Mouse (Mus musculus) cerebellum, postnatal 14 days (tissue): Measurements from ENCODE around the gene Romo1.
"Not testable (repeated sequence)": the region's sequence is repeated elsewhere in the genome, so short reads cannot be mapped to it uniquely, and the experiment has no call there.

Experiments
- DNase-seq, 2 experiments: peaks; one replicate each; pipeline ENCODE4 v3.0.0; 2021; ENCODE audit warnings: mixed read lengths in 2 of 2

The Romo1 gene

DNA sequence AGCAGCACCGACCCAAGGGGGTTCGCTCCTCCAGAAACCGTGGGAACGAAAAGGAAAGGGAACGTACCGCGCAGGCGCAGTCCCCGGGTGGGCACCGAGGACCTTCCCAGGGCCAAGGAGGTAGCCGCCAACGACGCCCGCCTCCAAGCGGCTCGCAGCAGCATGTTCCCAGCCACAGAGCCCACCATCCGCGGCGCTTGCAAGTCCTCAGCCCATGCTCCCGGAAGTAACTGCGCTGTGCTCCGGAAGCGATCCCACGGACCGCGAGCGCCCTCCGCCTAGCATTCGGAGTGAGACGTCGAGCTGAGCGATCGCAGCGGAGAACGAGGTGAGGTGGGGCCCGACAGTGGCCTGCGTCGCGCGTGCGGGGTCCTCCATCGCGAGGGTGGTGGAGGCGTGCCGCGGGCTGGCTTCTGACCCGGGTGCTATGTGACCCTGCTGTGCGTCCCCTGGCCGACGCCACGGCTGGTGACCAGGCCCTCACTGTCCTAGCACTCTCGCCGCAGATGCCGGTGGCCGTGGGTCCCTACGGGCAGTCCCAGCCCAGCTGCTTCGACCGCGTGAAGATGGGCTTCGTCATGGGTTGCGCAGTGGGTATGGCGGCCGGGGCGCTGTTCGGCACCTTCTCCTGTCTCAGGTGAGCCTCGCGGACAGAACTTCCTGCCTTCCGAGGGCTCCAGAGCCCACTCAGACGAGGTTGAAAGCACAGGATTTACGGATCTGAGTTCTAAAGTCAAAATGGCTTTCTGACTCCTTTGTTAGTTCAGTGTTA lies at the start of gene Romo1, which contains the start of gene Nfs1:
Gene Romo1, plus strand, starts transcription at position 87 of the 772 bp plus-strand sequence.
Gene Nfs1, minus strand, starts transcription at position 234 of the 772 bp plus-strand sequence.
- peak; percentile 96 to 98 for DNase-seq

DNA sequence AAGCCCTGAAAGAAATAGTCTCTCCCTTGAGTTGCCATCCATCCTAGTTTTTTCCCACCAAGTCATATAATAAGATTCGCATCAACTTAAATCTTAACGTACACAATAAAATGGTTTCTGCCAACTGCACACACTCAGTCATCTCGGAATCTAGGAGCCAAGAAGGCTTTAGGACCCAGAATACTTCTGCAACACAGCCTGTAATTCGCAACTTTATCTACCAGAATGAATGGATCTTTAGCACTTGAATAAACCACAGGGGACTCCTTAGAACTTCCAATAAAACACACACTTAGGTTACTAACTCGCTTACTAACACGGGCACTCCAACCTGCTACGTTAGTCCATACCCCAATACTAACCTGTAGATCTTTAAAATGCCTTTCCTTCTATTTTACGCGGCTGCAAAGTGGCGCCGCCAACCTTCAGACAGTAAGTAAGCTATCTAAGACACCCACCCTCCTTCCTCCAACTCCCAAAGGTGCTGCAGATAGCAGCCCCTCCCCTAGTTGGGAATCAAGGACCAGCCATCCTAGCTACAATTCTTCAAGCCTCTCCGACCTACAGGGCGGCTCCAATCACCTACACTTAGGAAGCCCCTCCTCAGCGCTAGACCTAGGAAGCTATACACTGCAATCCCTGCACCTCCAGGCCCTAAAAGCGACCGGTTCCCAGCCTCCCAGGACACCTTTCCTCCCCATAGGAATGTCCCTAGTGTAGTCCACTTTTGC lies 33.0 kb upstream of the Romo1 start:
- DNase-seq, result peak; percentile 21 to 32

DNA sequence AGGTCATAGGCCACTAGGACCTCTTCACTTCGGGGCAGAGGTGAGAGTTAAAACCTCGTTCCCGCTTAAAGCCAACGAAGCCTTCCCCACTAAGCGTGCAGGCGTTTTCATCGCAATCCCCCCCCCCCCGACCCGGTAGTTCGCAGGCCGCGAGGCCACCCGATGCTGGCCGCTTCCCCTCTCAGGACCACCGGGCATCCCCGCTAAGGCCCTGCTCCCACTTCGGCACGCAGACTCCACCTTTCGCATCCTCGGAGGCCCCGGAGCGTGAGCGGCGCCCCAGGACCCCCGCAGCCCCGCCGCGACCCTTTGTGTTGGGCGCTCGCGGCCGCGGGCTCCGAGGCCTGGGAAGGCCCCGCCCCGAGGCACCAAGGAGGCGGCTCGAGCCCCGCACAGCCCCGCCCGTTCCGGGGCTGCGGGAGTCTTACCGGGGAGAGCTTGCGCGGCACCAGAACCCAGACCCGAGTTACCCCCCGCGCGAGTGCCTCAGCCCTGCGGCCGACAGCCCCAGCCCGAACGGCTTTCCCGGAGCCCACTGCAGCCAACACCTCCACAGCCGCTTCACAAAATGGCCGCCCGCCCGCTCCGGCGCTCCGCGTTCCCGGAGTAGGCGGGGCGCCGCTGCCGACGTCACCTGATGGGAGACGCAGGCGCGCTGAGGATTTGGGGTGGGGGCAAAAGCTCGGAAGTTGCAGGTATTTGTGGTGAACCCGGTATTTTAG lies 32.3 kb upstream of the Romo1 start, which contains the start of the genes Cpne1 and Rbm12:
Gene Cpne1, minus strand, starts transcription at position 608 of the 722 bp plus-strand sequence.
Gene Rbm12, minus strand, starts transcription at position 621 of the 722 bp plus-strand sequence.
- peak; percentile 97 for DNase-seq

DNA sequence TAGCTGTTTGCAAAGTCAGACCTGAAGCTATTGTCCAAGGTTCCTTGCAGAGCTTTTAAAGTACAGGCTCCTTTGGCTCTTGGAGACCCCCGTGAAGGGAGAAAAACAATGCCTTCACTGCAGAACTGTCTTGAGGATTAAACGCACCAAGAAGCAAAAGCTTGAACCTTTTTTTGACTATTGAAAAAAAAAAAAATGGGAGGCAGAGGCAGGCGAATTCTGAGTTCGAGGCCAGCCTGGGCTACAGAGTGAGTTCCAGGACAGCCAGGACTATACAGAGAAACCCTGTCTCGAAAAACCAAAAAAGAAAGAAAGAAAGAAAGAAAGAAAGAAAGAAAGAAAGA lies 31.8 kb upstream of the Romo1 start:
- DNase-seq, result not testable (repeated sequence)

DNA sequence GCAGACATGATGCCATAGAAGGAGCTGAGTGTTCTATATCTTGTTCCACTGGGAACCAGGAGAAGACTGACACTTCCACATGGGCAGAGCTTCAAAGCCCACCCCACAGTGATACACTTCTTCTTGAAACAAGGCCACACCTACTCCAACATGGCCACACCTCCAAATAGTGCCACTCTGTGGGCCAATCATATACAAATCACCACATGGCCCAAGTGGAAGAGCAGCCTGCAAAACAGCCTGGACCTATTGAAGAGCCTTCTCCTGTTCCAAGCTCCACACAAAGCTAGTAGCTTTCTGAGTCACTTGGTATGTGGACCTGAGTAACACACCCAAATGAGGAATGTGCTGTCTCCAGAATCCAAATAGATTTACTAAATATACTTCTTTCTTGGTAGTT lies 24.3 kb upstream of the Romo1 start:
- DNase-seq, result no peak

DNA sequence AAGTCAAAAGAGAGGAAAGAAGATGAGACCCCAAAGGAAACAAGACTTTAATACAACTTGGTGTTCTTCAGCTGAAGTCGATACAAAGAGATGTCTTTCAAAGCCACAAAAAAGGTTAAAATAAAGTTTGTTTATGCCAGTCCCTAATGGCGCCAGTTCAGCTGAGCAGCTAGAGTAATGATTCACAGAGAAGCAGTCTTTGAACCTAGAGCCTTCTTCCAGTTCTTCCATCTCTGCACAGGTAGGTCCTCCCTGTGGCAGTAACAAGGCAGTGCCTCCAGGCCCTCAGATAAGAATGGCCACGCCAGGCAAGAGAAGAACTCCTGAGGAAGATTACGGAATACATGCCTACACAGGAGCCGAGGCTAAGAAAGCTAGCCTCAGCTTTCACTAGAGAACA lies 20.1 kb upstream of the Romo1 start:
- no peak for DNase-seq

DNA sequence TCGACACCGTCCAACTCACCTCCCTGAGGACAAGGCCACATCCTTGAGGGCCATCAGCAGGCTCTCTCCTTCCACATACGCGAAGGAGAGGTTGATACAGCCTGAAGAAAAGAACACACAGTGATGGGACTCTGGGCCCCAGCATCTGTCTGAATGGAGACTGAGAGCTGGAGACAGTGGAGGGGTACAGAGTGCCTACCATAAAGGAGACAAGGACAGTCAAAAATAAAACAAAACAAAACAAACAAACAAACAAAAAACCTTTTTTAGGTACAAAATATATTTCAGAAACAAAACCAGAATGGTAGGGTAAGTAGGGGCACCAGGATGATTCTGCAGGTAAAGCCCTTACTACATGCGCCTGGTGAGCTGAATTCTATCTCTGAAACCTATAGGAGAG lies 16.8 kb upstream of the Romo1 start, which contains the start of gene Gm28036:
Gene Gm28036, minus strand, starts transcription at position 101 of the 400 bp plus-strand sequence.
- no peak for DNase-seq

DNA sequence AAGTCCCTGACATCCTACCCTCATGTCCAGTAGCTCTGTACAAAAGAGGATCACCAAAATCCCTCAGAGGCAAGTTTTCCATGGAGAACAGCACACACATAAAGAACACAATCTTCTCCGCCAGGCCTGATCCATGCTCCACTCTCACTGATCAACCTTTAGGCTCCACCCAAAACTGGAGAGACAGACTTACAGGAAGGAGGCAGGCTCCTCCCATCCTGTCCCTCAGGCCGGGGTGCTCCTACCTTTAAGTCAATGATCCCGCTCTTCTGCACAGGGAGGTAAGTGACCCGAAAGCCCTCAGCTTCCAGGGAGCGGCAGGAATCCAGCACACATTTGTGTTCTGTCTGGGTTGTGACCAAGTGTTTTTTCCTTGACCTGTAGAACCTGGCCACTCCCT lies 9.7 kb upstream of the Romo1 start:
- DNase-seq, result no peak

DNA sequence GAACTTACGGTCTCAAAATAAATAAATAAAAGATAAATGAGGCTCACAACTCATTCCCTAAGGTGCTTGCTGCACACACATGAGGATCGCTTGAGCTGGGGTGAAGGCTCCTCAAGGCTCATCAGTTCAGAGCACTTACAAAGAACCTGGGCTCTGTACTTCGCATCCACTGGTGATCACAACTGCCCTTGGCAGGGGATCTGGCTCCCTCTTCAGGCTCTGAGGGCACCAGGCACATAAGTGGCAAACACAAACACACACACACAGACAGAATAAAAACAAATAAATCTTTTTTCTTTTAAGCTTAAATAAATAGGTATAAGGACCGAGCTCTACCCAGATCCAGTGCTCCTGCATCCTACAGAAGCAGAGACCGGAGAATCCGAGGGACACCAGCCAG lies 8.1 kb upstream of the Romo1 start:
- DNase-seq, result no peak

DNA sequence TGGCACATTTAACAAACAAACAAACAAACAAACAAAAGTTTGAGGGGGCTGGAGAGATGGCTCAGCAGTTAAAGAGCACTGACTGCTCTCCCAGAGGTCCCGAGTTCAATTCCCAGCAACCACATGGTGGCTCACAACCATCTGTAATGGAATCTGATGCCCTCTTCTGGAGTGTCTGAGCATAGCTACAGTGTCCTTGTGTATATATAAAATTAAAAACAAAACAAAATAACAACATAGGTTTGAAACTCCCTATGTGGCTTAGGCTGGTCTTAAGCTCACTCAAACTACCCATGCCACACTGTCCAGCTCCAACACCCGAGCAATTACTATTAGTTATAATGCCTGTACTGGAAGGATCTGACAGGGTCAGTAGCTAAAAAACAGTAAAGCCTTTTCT lies 1.0 kb upstream of the Romo1 start:
- peak in 1 of 2 experiments; percentile 17 for DNase-seq

DNA sequence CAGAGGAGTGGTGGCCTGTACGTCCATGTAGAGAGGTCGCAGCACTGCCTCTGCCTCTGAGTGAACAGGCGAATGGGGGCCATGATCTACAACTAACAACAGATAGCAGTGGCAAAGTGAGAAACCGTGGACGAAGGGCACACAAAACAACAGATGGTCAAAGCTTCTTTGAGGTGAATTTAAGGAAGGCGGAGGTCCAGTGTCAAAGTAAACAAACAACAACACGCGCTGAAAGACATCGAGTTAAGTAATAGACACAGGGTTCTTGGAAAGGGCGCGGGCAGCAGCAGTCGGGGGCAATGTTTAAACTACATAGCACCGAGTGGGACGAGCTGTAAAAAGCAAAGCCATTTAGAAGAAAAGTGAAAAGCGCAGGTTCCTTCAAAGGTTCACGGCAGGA lies 472 bp upstream of the Romo1 start:
- no peak for DNase-seq

DNA sequence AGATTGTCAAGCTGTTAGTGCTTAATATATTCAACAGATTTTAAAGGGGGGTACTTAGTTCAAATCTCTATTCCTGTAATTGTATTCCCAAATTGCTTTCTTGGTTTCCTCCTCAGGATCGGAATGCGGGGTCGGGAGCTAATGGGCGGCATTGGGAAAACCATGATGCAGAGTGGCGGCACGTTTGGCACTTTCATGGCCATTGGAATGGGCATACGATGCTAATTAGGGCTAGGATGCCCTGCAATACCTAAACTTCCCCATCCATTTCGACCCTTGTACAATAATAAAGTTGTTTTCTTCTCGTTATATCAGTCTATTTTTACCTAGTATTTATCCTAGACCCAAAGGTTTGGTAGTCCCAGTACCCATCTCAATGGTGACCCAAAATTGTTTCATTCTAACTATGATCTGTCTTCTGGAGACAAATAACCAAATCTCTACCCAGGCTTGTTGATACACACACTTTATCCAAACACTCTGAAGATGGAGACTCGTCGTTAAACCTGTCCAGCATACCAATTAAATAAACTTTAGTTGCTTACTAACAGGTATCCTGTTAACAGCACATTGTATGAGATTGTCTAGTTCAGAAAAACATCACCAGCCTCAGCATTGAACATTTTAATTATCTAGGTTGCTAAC lies 1.8 kb downstream of the Romo1 start:
- peak in 1 of 2 experiments; percentile 11 for DNase-seq

DNA sequence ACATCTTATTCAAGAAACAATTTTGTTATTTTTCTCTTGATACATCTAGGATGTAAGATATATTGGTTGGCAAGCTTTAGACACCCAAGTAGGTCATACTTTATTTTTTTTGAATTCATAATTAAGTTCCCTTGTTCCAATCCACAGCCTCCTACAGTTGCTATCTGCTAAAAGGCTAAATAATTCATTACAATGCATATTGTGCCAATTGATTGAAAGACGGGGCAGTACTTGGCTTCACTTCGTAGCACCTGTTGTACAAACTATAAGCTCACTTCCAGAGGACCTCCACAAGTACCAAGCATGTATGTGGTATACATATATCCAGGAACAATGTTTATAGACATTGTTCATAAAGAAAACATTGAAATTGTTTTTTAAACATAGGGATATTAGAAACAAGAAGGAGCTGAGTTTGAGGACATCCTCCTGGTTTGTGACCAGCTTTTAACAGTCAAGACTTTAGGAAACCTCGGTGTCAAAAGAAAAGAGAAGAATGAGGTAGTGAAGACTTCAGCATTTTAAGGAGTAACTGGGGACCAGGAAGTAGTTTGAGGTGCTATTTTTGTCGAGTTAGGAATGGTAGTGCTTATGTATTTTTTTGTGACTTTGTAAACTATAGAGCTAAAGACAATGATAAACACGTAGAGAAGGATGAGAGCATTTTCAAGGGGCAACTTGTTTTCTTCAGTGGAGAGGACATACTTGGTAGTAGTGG lies 2.6 kb downstream of the Romo1 start:
- no peak for DNase-seq

DNA sequence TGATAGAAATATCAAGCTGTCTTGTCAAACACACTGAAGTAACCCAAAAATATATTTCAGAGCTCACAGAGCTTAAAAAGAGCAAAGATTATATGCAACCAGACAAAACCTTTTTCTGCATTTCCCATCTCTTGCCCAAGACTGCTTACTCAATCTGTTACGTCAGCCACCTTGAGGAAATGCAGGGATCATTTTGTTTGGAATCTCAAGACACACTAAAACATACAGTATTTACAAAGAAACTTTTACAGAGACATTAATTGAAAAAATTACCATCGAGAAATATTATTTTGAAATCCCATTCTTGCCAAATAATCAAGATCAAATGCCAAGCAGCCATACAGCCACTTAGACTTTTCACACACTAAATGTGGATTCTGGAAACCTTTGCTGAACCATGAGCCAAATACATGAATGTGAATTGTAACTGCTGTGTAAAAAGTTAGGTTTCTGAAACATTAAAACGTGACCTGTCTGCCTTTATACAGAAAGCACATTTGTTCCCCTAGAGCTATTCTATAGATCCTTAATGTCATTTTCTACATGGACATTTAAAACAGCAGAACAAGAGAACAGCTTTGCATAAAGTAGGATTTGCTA lies 3.6 kb downstream of the Romo1 start:
- no peak for DNase-seq

DNA sequence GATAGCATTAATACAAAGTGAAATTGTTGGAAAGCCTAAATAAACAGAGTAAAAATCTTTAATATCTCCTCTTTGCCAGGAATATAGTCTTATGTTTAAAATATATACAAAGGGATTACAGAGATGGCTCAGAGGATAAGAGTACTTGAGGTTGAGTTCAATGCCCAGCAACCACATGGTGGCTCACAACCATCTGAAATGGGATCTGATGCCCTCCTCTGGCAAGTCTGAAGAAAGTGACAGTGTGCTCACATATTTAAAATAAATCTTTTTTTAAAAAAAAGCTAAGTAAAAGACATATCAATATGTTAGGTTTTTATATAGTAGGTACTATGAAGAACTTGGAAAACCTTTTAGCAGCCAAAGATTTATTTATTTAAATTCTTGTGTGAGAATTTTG lies 7.7 kb downstream of the Romo1 start:
- no peak for DNase-seq

DNA sequence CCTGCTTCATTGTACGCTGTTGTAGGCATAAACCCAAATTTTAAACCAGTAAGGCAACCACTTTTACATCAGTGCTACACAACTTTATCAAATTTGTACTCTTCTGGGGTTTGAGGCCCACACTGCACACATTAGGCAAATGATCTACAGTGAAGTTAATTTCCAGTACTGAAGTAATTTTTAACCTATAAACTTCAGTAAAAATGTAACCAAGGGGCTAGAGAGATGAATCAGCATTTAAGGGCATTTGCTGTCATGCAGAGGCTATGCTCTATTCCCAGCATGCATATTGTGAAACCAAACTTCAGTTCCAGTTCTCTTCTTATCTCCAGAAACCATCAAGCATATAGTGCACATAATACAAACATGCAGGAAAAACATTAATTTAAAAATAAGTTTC lies 21.6 kb downstream of the Romo1 start:
- no peak for DNase-seq

DNA sequence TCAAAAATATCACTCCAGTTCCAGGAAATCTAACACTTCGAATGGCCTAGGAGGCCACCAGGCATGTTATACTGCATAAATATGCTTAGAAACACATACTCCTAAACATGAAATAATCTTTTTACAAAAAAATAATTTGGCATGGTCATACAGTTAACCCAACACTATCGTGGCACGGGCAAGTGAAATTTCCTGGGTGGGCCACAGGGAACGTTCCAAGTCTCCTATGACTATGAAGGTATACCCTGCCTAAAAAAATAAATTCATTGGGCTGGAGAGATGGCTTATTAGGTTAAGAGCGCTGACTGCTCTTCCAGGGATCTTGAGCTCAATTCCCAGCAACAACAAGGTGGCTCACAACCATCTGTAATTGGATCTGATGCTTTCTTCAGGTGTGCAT lies 22.7 kb downstream of the Romo1 start:
- no peak for DNase-seq

DNA sequence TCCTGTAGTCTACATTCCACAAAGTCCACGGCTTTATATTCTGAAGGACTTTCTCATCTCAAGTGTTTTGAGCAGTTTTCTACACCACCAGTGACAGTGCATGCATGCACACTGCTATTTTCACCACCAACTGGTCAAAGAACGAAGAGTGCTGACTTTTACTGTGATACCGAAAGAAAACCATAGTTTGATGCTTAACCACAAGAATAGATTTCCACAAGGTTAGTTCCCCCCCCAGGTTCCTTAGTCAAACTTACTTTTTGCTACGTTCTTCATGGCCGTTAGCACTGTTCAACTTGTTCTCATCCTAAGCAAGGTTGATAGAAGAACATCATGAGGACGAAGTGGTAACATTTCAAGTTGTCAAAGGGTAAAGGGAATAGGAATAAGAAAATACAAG lies 33.2 kb downstream of the Romo1 start:
- DNase-seq, result no peak

DNA sequence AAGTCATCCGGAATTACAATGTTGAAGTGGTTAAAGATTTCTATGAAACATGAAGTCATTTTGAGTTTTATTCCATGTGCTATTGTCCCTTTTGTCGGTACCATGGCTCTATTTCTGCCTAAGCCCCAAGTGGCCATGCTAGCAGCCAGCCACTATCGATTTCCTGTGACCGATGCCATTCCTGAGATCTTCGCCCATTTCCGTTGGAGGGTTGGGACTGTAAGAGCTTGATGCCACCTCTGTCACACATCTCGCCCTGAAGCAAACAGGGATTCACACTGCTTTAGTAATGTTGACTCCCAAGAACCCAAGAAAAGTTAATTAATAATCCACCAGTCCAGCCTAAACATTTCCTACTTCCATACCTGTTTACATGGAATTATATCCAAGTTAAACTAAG lies 33.8 kb downstream of the Romo1 start:
- no peak for DNase-seq

DNA sequence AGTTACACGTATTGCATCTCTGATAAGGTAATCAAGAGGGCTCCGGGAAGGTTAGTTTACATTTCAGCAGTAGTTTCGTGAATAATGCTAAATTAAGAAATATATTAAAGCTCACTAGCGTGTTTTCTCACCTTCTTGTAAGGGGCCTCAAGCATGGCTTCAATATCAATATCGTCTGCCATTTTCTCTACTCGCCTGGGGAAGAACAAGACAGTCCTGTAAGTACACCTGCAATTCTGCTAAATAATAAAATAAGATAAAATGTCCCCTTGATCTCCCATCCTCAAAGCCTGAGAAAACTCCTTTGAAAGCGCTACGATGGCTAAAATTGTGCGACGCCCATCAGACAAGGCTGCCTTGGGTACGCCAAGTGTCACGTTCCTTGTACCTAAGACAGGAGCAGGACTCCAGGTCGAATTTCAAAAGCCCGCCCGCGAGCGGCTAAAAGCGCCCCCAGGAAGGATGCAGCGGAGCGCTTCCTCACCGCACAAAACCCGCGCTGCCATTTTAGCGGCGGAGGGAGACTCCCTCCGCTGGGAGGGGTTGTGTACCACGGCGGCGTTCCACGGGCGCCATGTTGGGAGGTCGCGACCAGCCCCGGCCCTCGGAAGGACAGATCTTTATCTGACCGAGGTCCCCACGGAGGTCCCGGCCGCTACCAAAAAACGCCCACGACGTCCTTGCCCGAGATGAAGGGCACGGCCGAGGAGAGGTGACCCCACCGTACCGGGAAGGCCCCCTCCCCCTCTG lies 35.4 kb downstream of the Romo1 start:
- peak; percentile 84 to 89 for DNase-seq

DNA sequence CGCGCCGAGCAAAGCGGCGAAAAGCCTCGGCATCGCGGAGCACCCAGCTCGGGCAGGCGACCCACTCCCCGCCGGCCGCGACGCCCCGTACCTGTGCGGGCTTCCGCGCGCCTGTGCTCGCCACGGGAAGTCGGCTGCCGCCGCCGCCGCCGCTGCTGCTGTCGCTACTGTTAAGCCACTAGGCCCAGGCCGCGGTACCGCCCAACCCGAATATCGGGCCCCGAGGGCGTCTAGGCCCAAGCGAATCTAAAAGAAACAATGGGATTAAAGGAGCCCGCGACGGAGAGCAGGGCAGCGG lies 35.9 kb downstream of the Romo1 start:
- DNase-seq, result no peak
